Mouse (Mus musculus) neural tube, embryonic 12.5 days (tissue): ENCODE measurements around the gene Nr1h2. TPM values are rescaled to one million over a fixed set of nuclear protein-coding genes. Genes with fewer than 3 reads are reported as not detected.

Experiments used
- ATAC-seq: fragments of 200-750 bp; cut with Nextera tagmentation; 2 replicates; pipeline ENCODE4 v1.8.0; 2017; ENCODE audit warnings: low read depth, mild to moderate bottlenecking, moderate TSS enrichment, moderate library complexity; ENCODE audit not compliant: low FRiP score
- H3K27ac ChIP-seq: fragments of 300-500 bp; sonication (generic); 2 replicates; pipeline ENCODE4 v1.5.1; 2016
- H3K27me3 ChIP-seq: fragments of 300-500 bp; sonication (generic); replicated peaks from 2 replicates; pipeline ENCODE4 v1.6.1; 2016; ENCODE audit warnings: mild to moderate bottlenecking
- H3K36me3 ChIP-seq: fragments of 300-500 bp; sonication (generic); 2 replicates; pipeline ENCODE4 v1.6.1; 2016; ENCODE audit warnings: mild to moderate bottlenecking
- H3K4me1 ChIP-seq: fragments of 300-500 bp; sonication (generic); 2 replicates; pipeline ENCODE4 v1.6.1; 2016
- H3K4me2 ChIP-seq: fragments of 300-500 bp; sonication (generic); replicated peaks from 2 replicates; pipeline ENCODE4 v1.6.1; 2016; ENCODE audit warnings: mild to moderate bottlenecking
- H3K4me3 ChIP-seq: fragments of 300-500 bp; sonication (generic); 2 replicates; pipeline ENCODE4 v1.5.1; 2016
- H3K9ac ChIP-seq: fragments of 300-500 bp; sonication (generic); 2 replicates; pipeline ENCODE4 v1.6.1; 2016; ENCODE audit warnings: mild to moderate bottlenecking
- H3K9me3 ChIP-seq: fragments of 300-500 bp; sonication (generic); 2 replicates; pipeline ENCODE4 v1.6.1; 2016; ENCODE audit warnings: mild to moderate bottlenecking
- WGBS: fragments of 180-500 bp; shearing (Covaris S2); methylation state at CpG from one replicate; pipeline ENCODE4 v1.1.7; 2016; 5-methylcytosine and 5-hydroxymethylcytosine counted together
- polyA plus RNA-seq: library from polyadenylated mRNA; unstranded; fragments of >200 nt; fragmentation: Nextera tagmentation; extraction: Ambion mirVana; gene quantifications from 2 replicates; pipeline ENCODE4 v1.2.1, GENCODE M21; 2016

Gene Nr1h2
- polyA plus RNA-seq, result 69.5 and 71.2 TPM in 2 replicates

GRCm38 (mm10) chr7:44553826-44554225 is at the start of gene Nr1h2:
TSS of gene Nr1h2 (minus strand) at chr7:44553951.
- ATAC-seq, result peak; percentile 83
- H3K27ac ChIP-seq, result peak within 1 kb of the TSS; percentile 74

DNA sequence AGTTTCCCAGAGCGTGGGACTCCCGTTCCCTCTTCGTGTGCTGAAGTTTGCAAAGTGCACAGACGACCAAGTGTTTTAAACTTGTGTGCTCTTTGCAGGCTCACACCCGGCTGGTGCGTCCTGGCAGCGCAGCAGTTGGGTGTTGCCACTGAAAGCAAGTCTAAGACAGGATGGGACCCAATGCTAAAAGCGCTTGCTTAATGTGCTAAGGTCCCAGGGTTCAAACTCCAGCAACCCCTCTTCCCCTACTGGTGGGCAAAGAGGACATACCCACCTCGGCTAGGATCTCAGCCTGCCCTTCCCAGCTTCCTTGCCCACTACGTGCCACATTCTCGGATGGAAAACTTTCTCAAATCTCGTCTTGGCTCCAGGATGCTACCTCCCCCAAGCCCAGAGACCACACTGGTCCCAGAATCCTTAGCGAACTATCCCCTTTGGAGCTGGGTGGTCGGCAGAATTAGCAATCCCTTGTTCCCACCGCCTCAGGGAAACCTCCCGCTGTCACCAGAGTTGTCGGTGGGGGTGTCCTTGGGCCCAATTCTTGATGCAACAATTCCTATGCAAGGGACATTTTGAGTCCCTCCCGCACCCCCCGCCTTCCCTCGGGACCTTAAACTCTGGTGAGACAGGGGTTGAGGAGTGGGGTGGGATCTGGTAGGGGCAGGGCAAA is 49.6 kb upstream of the Nr1h2 start:
- H3K9me3 ChIP-seq, result no peaks in the 10 kb centered on the region
- H3K4me1 ChIP-seq, result peaks cover 31% of the 10 kb centered on the region
- no peak overlapping the region for H3K27ac ChIP-seq

More at GRCm38 (mm10) chr7:44553826-44554225, at the start of gene Nr1h2:
- Histone ChIP-seq H3K9me3 (no peaks in the 10 kb centered on the region), H3K4me1 (peaks cover 7% of the 10 kb centered on the region; the same call in 1 of the 2 replicates), H3K27me3 (no peaks in the 10 kb centered on the region), H3K36me3 (peaks cover 29% of the 10 kb centered on the region), H3K9ac (peak within 1 kb of the TSS; percentile 54), H3K4me2 (peak within 1 kb of the TSS; percentile 63), H3K4me3 (peak within 1 kb of the TSS; percentile 75)
- under 1% methylated on average over 22 of the region's 22 CpGs for WGBS

GRCm38 (mm10) chr7:44602443-44602842 is 48.7 kb upstream of the Nr1h2 start:
- H3K9me3 ChIP-seq, result no peaks in the 10 kb centered on the region
- H3K27me3 ChIP-seq, result peaks cover 41% of the 10 kb centered on the region
- peaks cover 31% of the 10 kb centered on the region for H3K4me1 ChIP-seq
- H3K36me3 ChIP-seq, result no peaks in the 10 kb centered on the region
- peak; percentile 46; the same call in 1 of the 2 replicates for ATAC-seq
- no peak overlapping the region for H3K4me3 ChIP-seq
- H3K27ac ChIP-seq, result no peak overlapping the region
- 15% methylated on average over 11 of the region's 11 CpGs for WGBS
- peak overlapping the region; percentile 57 for H3K4me2 ChIP-seq
- H3K9ac ChIP-seq, result no peak overlapping the region

More for the DNA sequence above, 49.6 kb upstream of the Nr1h2 start:
- Histone ChIP-seq H3K36me3 (no peaks in the 10 kb centered on the region), H3K4me2 (peak overlapping the region; percentile 57), H3K9ac (no peak overlapping the region), H3K4me3 (no peak overlapping the region), H3K27me3 (peaks cover 46% of the 10 kb centered on the region)
- ATAC-seq, result no peak
- WGBS, result 1% methylated on average over 20 of the region's 20 CpGs

GRCm38 (mm10) chr7:44601646-44602045 is 47.9 kb upstream of the Nr1h2 start:
- no peak for ATAC-seq
- Histone ChIP-seq H3K4me2 (peak overlapping the region; percentile 57), H3K4me1 (peaks cover 31% of the 10 kb centered on the region), H3K4me3 (no peak overlapping the region), H3K36me3 (no peaks in the 10 kb centered on the region), H3K27ac (no peak overlapping the region), H3K9ac (peak overlapping the region; percentile 47; the same call in 1 of the 2 replicates), H3K27me3 (peaks cover 33% of the 10 kb centered on the region), H3K9me3 (no peaks in the 10 kb centered on the region)
- WGBS, result 20% methylated on average over 19 of the region's 19 CpGs

GRCm38 (mm10) chr7:44600691-44601262 is 47.0 kb upstream of the Nr1h2 start:
- 86% methylated on average over 10 of the region's 10 CpGs for WGBS
- ATAC-seq, result no peak
- no peak overlapping the region for H3K9ac ChIP-seq
- peaks cover 25% of the 10 kb centered on the region for H3K27me3 ChIP-seq
- no peak overlapping the region for H3K4me3 ChIP-seq
- peaks cover 3% of the 10 kb centered on the region; the same call in 1 of the 2 replicates for H3K36me3 ChIP-seq
- H3K9me3 ChIP-seq, result no peaks in the 10 kb centered on the region
- no peak overlapping the region for H3K4me2 ChIP-seq
- peaks cover 31% of the 10 kb centered on the region for H3K4me1 ChIP-seq
- no peak overlapping the region for H3K27ac ChIP-seq

GRCm38 (mm10) chr7:44598336-44598735 is 44.6 kb upstream of the Nr1h2 start:
- Histone ChIP-seq H3K27me3 (peaks cover 25% of the 10 kb centered on the region), H3K9ac (no peak overlapping the region), H3K9me3 (no peaks in the 10 kb centered on the region), H3K36me3 (peaks cover 6% of the 10 kb centered on the region; the same call in 1 of the 2 replicates), H3K4me1 (peaks cover 29% of the 10 kb centered on the region), H3K4me3 (no peak overlapping the region), H3K4me2 (no peak overlapping the region), H3K27ac (no peak overlapping the region)
- 86% methylated on average over 11 of the region's 12 CpGs for WGBS
- ATAC-seq, result no peak

DNA sequence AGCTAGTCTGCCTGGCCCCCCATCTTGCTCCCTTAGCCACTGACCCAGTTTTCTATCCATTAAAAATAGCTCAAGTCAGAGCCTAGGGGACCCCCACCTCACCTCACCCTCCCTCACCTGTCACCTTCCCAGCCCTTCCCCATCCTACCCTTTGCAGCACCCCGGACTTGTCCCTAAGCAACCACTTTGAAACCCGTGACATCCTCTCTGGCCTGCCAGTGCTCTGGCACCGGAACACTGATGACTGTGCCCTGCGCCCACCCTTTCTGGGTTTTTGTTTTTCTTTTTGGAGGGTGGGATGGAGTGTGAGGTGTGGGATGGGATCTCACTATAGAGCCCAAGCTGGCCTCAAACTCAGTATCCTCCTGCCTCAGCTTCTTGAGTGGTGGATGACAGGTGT is 43.9 kb upstream of the Nr1h2 start:
- H3K9ac ChIP-seq, result no peak overlapping the region
- H3K36me3 ChIP-seq, result peaks cover 6% of the 10 kb centered on the region; the same call in 1 of the 2 replicates
- H3K4me3 ChIP-seq, result no peak overlapping the region
- H3K4me1 ChIP-seq, result peaks cover 29% of the 10 kb centered on the region
- 91% methylated on average over 4 of the region's 4 CpGs for whole genome bisulfite sequencing
- no peaks in the 10 kb centered on the region for H3K9me3 ChIP-seq
- no peak overlapping the region for H3K27ac ChIP-seq
- H3K4me2 ChIP-seq, result no peak overlapping the region
- ATAC-seq, result no peak
- peaks cover 25% of the 10 kb centered on the region for H3K27me3 ChIP-seq

DNA sequence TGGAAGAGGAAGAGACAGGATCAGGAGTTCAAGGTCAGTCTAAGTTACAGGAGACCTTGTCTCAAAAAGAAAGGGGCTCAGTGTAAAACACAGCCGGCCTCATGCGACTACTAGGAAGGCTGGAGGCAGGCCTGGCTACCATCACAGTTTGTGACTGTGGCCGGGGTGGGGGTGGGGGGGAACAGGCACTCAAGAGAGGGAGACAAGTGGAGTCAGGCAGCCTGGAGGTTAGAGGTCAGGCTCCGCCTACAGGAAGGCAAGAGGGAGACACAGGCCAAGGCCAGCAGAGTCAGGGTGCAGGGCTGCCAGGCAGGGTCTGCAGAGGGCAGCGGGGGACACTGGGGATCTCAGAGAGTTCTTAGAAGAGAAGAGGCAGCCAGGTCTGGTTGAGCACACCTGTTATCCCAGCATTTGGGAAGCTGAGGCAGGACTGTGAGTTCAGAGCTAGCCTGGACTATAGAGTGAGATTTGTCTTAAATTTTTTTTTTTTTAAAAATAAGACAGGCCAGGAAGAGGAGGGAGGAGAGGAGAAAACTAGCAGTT is 43.3 kb upstream of the Nr1h2 start:
- Histone ChIP-seq H3K9ac (no peak overlapping the region), H3K4me2 (no peak overlapping the region), H3K27ac (no peak overlapping the region), H3K27me3 (peaks cover 30% of the 10 kb centered on the region), H3K36me3 (peaks cover 6% of the 10 kb centered on the region; the same call in 1 of the 2 replicates), H3K4me3 (no peak overlapping the region), H3K4me1 (peaks cover 29% of the 10 kb centered on the region), H3K9me3 (no peaks in the 10 kb centered on the region)
- ATAC-seq, result no peak
- 61% methylated on average over 5 of the region's 5 CpGs for whole genome bisulfite sequencing

DNA sequence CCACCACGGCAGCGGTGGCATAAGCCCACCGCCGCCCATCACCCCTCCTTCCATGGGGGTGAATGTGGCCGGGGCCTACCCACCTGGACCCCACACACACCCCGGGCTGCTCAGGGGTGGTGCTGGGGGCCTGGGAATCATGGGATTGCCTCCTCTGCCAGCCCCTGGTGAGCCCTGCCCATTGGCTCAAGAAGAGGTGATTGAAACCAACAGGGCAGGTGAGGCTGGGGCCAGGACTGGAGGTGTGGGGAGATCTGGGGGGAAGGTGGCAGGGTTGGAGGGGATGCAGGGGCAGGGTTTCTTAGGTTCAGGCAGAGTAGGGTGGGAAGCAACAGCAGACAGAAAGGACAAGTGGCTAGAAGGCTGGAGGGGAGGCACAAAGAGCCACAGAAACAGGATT is 42.3 kb upstream of the Nr1h2 start:
- H3K36me3 ChIP-seq, result peaks cover 6% of the 10 kb centered on the region; the same call in 1 of the 2 replicates
- H3K4me2 ChIP-seq, result no peak overlapping the region
- no peak overlapping the region for H3K9ac ChIP-seq
- H3K27me3 ChIP-seq, result peaks cover 31% of the 10 kb centered on the region
- no peaks in the 10 kb centered on the region for H3K9me3 ChIP-seq
- peaks cover 33% of the 10 kb centered on the region for H3K4me1 ChIP-seq
- no peak overlapping the region for H3K27ac ChIP-seq
- ATAC-seq, result no peak
- 89% methylated on average over 6 of the region's 6 CpGs for WGBS
- no peak overlapping the region for H3K4me3 ChIP-seq

DNA sequence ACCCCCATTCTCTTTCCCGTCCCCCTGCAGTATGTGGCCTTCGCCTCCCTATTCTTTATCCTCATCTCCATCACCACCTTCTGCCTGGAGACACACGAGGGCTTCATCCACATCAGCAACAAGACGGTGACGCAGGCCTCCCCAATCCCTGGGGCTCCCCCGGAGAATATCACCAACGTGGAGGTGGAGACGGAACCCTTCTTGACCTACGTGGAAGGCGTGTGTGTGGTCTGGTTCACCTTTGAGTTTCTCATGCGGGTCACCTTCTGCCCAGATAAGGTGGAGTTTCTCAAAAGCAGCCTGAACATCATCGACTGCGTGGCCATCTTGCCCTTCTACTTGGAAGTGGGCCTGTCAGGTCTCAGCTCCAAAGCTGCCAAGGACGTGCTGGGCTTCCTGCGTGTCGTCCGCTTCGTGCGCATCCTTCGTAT is 41.4 kb upstream of the Nr1h2 start:
- H3K4me2 ChIP-seq, result no peak overlapping the region
- peaks cover 37% of the 10 kb centered on the region for H3K4me1 ChIP-seq
- H3K9ac ChIP-seq, result no peak overlapping the region
- ATAC-seq, result no peak
- H3K9me3 ChIP-seq, result no peaks in the 10 kb centered on the region
- peaks cover 27% of the 10 kb centered on the region for H3K27me3 ChIP-seq
- H3K4me3 ChIP-seq, result no peak overlapping the region
- no peak overlapping the region for H3K27ac ChIP-seq
- WGBS, result 91% methylated on average over 20 of the region's 20 CpGs
- peaks cover 6% of the 10 kb centered on the region; the same call in 1 of the 2 replicates for H3K36me3 ChIP-seq

GRCm38 (mm10) chr7:44594291-44594690 is 40.5 kb upstream of the Nr1h2 start:
- peak overlapping the region; percentile 51 for H3K9ac ChIP-seq
- no peaks in the 10 kb centered on the region for H3K9me3 ChIP-seq
- no peak for ATAC-seq
- H3K27me3 ChIP-seq, result peaks cover 30% of the 10 kb centered on the region
- peaks cover 45% of the 10 kb centered on the region for H3K4me1 ChIP-seq
- WGBS, result 66% methylated on average over 6 of the region's 6 CpGs
- H3K4me3 ChIP-seq, result peak overlapping the region; percentile 31
- H3K36me3 ChIP-seq, result peaks cover 6% of the 10 kb centered on the region; the same call in 1 of the 2 replicates
- H3K27ac ChIP-seq, result no peak overlapping the region
- H3K4me2 ChIP-seq, result peak overlapping the region; percentile 99

- Histone ChIP-seq H3K4me3 (peak overlapping the region; percentile 31), H3K9me3 (no peaks in the 10 kb centered on the region), H3K4me1 (peaks cover 47% of the 10 kb centered on the region), H3K27ac (no peak overlapping the region; the same call in 1 of the 2 replicates), H3K4me2 (peak overlapping the region; percentile 99), H3K36me3 (peaks cover 6% of the 10 kb centered on the region; the same call in 1 of the 2 replicates), H3K9ac (peak overlapping the region; percentile 51), H3K27me3 (peaks cover 33% of the 10 kb centered on the region)
- under 1% methylated on average over 22 of the region's 22 CpGs for WGBS
- peak; percentile 45 for ATAC-seq
Observed at GRCm38 (mm10) chr7:44593775-44594174, 40.0 kb upstream of the Nr1h2 start.
